Mouse (Mus musculus) heart, postnatal 0 days (tissue): ENCODE results near the gene Dnajb14. TPM values are rescaled to one million over a fixed set of nuclear protein-coding genes. Genes with fewer than 3 reads are reported as not detected.
A peak's percentile ranks its signal among the peaks of the same experiment; 100 is the strongest.

Experiments used
- ATAC-seq: fragments of 200-750 bp; cut with Nextera tagmentation; 2 replicates; pipeline ENCODE4 v1.8.0; 2017; ENCODE audit warnings: low read depth, moderate number of reproducible peaks, moderate library complexity; ENCODE audit not compliant: insufficient read depth
- DNase-seq: peaks from one replicate; pipeline ENCODE4 v3.0.0-alpha.2; 2016; ENCODE audit warnings: low spot score
- H3K27ac ChIP-seq: fragments of 300-500 bp; sonication (generic); 2 replicates; pipeline ENCODE4 v1.5.1; 2014; ENCODE audit warnings: low read depth, mild to moderate bottlenecking
- H3K27me3 ChIP-seq: fragments of 300-500 bp; sonication (generic); 2 replicates; pipeline ENCODE4 v1.6.1; 2014; ENCODE audit warnings: low read length, mixed read lengths; ENCODE audit not compliant: control insufficient read depth, insufficient read depth
- H3K36me3 ChIP-seq: fragments of 300-500 bp; sonication (generic); replicated peaks from 2 replicates; pipeline ENCODE4 v1.6.1; 2014; ENCODE audit warnings: low read length, mixed read lengths; ENCODE audit not compliant: control insufficient read depth, insufficient read depth
- H3K4me1 ChIP-seq: fragments of 300-500 bp; sonication (generic); 2 replicates; pipeline ENCODE4 v1.6.1; 2014; ENCODE audit warnings: antibody characterized with exemption; ENCODE audit not compliant: control insufficient read depth, insufficient read depth
- H3K4me2 ChIP-seq: fragments of 300-500 bp; sonication (generic); 2 replicates; pipeline ENCODE4 v1.6.1; 2014; ENCODE audit warnings: low read depth, mild to moderate bottlenecking, low read length, moderate library complexity
- H3K4me3 ChIP-seq: fragments of 300-500 bp; sonication (generic); 2 replicates; pipeline ENCODE4 v1.5.1; 2014; ENCODE audit warnings: low read depth, low read length
- H3K9ac ChIP-seq: fragments of 300-500 bp; sonication (generic); replicated peaks from 2 replicates; pipeline ENCODE4 v1.6.1; 2014; ENCODE audit warnings: low read depth, low read length, mixed read lengths
- H3K9me3 ChIP-seq: fragments of 300-500 bp; sonication (generic); replicated peaks from 2 replicates; pipeline ENCODE4 v1.6.1; 2016; ENCODE audit warnings: low read length; ENCODE audit not compliant: control insufficient read depth
- CTCF ChIP-seq: IDR thresholded peaks from 2 replicates; pipeline ENCODE4 v1.5.1; 2016; ENCODE audit warnings: antibody characterized with exemption, control low read depth, low read depth
- EP300 ChIP-seq: IDR thresholded peaks from 2 replicates; pipeline ENCODE4 v1.6.1; 2016; ENCODE audit warnings: antibody characterized with exemption, low read depth
- WGBS: fragments of 180-500 bp; shearing (Covaris S2); extraction: QIAGEN DNeasy Blood & Tissue Kit; methylation state at CpG from one replicate; pipeline ENCODE4 v1.1.7; 2014; 5-methylcytosine and 5-hydroxymethylcytosine counted together
- polyA plus RNA-seq: library from polyadenylated mRNA; unstranded; fragments of >200 nt; fragmentation: Nextera tagmentation; extraction: Ambion mirVana; gene quantifications from 2 replicates; pipeline ENCODE4 v1.2.1, GENCODE M21; 2015
- total RNA-seq: library from RNA; depleted of rRNA; stranded (reverse); fragments of >200 nt; gene quantifications from 2 replicates; pipeline ENCODE4 v1.2.3, GENCODE M21; 2014; ENCODE audit warnings: low replicate concordance

Gene Dnajb14
- total and polyA plus RNA-seq, 2 experiments from 2014 or later: 5.1 to 8.6 TPM

DNA sequence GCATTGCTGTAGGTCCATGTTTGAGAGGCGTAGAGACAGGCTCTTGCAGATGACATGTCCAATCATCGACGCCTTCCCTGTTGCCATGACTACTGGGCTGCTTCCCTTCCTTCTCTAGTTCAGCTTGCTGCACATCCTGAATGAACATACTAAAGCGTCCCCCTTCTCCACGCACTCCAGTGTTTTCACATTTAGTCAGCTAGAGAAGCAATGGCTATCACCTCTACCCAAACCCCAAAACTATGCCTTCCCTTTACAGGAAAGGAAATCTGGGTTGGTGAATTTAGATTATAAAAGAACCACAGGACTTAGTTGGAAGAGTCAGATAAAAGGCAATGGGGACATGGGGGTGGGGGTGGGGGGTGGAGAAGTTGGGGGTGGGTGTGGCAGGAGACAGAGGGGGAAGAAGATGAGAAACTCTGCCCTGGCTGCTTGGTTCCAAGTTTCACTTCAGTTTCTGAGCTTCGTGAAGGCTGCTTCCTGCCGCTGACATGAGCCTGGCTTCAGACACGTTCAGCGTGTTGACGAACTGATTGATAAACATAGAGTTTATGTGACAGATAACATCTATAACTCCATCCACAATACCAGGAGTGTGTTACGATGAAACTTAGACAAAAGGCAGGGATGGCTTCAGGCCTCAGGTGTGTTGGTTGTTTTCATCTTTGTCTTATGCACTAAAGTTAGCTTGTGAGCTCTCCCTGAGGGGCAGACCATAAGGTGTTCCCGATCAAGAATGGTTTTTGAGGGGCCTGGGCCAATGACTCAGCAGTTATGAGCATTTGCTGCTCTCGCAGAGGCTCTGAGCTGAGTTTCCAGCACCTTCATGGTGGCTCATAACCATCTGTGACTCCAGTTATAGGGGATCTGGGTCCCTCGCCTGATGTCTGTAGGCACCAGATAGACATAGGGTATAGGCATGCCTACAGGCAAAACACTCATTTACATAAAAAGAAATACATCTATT, 85.7 kb downstream of the Dnajb14 start:
- Histone ChIP-seq H3K27me3 (no peaks in the 10 kb centered on the region), H3K36me3 (peaks cover 3% of the 10 kb centered on the region; the same call in 1 of the 2 replicates), H3K9ac (no peak overlapping the region), H3K4me3 (no peak overlapping the region), H3K27ac (0 out of 2 replicates have a peak overlapping the region, but pooled peaks have one; percentile 34), H3K4me2 (0 out of 2 replicates have a peak overlapping the region, but pooled peaks have one; percentile 1), H3K4me1 (peaks cover 30% of the 10 kb centered on the region), H3K9me3 (no peaks in the 10 kb centered on the region)
- DNase-seq (peak; percentile 58), ATAC-seq (peak; percentile 62)
- no peak for TF ChIP-seq CTCF
- TF ChIP-seq EP300: no peak
- WGBS: 39% methylated on average over 14 of the region's 14 CpGs

DNA sequence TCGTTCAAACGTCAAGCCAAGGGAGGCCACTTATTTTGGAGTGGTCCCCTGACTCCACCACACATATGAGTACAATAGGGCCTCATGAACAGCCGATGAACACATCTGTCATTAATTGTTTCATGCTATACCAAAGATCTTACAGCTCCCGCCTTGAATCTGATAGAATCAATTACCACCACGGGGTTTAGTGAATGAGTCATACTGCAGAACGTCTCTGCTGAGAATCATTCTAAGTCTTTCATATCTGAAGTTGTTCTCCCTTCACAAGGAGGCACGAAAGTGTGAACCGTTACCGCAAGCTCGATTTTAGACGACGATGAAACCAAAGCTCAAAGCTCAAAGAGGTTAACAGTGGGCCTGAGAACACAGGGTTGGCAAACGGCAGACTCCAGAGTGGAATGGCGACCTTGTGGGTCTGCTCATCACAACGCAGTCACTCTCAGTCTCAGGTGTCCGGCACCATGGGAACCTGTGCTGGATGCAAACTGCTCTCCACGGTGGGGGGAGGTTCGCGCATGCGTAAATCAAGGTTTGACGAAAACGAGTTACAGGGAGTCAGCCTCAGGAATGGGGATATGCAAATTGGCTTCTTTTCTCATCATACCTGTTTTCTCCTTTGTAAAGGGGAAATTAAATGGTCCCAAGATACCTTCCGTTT, 86.9 kb downstream of the Dnajb14 start:
- TF ChIP-seq EP300 (no peak), CTCF (no peak)
- 72% methylated on average over 23 of the region's 23 CpGs for WGBS

DNA sequence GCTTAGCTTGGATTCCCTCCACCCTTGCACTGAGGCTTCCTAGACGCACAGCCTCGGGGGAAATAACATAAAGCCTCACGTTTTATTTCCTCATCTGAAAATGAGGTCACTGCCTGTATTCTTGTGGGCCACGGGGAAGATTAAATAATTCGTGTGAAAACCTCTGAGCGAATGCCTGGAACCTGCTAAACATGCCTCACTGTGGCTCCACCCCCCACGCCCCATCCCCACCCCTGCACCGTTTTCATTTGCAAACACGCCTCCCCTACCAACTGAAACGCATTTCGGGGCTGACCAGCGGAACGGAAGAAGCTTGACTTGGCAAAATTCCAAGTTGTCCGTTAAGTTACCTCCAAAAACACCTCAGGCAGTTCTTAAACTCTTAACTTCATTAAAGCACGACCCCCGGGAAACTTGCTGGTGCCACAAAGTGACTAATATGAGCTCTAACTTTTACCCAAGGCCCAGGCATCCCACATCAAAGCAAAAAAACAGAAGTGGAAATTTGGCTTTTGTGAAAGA, 88.1 kb downstream of the Dnajb14 start:
- H3K4me1 ChIP-seq: peaks cover 25% of the 10 kb centered on the region
- 0 out of 2 replicates have a peak overlapping the region, but pooled peaks have one; percentile 26 for H3K9ac ChIP-seq
- ATAC-seq: no peak
- TF ChIP-seq CTCF: no peak
- no peak for TF ChIP-seq EP300
- peaks cover 7% of the 10 kb centered on the region; the same call in 1 of the 2 replicates for H3K36me3 ChIP-seq
- H3K4me2 ChIP-seq: peak overlapping the region; percentile 51
- H3K27ac ChIP-seq: no peak overlapping the region
- DNase-seq: no peak
- H3K9me3 ChIP-seq: no peaks in the 10 kb centered on the region
- 27% methylated on average over 16 of the region's 16 CpGs for WGBS
- H3K27me3 ChIP-seq: no peaks in the 10 kb centered on the region
- peak overlapping the region; percentile 17 for H3K4me3 ChIP-seq

More for the DNA sequence above, 86.9 kb downstream of the Dnajb14 start:
- H3K4me1 ChIP-seq: peaks cover 25% of the 10 kb centered on the region
- H3K9me3 ChIP-seq: no peaks in the 10 kb centered on the region
- no peak overlapping the region for H3K9ac ChIP-seq
- H3K36me3 ChIP-seq: peaks cover 7% of the 10 kb centered on the region; the same call in 1 of the 2 replicates
- DNase-seq (no peak), ATAC-seq (no peak)
- H3K27me3 ChIP-seq: no peaks in the 10 kb centered on the region
- no peak overlapping the region for H3K4me2 ChIP-seq
- H3K27ac ChIP-seq: no peak overlapping the region; the same call in 1 of the 2 replicates
- H3K4me3 ChIP-seq: no peak overlapping the region

DNA sequence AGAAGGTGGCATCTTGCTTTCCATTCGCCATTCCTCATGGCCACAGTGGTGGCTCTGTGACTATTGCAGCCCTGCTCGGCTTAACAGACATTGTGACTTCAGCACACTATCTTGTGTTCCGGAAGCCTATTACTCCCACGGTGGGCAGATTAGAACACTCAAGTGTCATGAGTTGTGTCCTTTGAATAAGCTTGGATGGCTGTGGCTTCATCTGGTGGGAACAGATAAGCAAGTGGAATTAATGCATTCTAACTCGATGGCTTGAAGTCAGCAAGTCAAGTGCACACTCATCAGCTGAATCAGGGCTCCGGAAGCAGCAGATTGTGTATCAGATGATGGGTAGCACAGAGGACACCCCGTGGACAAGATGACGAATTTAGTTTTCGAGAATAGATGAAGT, 90.4 kb downstream of the Dnajb14 start:
- peaks cover 29% of the 10 kb centered on the region for H3K4me1 ChIP-seq
- H3K9me3 ChIP-seq: no peaks in the 10 kb centered on the region
- no peak overlapping the region for H3K4me3 ChIP-seq
- no peaks in the 10 kb centered on the region for H3K27me3 ChIP-seq
- ATAC-seq (peak; percentile 59; the same call in 1 of the 2 replicates), DNase-seq (no peak)
- TF ChIP-seq CTCF: no peak
- peak; percentile 46; the same call in 1 of the 2 replicates for TF ChIP-seq EP300
- H3K9ac ChIP-seq: no peak overlapping the region
- peak overlapping the region; percentile 11; the same call in 1 of the 2 replicates for H3K27ac ChIP-seq
- WGBS: 34% methylated on average over 9 of the region's 9 CpGs
- no peak overlapping the region for H3K4me2 ChIP-seq
- peaks cover 7% of the 10 kb centered on the region; the same call in 1 of the 2 replicates for H3K36me3 ChIP-seq

DNA sequence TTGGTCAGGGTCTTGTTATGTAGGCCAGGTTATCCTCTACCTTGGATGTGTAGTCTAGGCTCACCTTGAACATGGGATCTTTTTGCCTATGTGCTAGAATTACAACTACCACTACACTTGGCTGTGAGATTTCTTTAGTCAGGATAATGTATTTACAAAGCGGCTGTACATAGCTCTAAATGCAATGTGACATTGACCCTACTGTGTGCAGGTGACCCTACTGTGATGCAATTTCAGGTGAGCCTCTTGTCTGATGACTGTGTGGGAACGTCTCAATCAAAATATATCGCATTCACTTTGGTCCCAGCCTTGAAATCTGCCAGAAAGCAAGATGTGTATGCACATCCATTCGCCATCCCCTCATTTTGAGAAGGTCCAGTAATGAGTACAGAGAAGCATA, 90.9 kb downstream of the Dnajb14 start:
- Histone ChIP-seq H3K36me3 (peaks cover 7% of the 10 kb centered on the region; the same call in 1 of the 2 replicates), H3K9me3 (no peaks in the 10 kb centered on the region), H3K4me2 (no peak overlapping the region), H3K27ac (0 out of 2 replicates have a peak overlapping the region, but pooled peaks have one; percentile 11), H3K27me3 (no peaks in the 10 kb centered on the region), H3K4me1 (peaks cover 26% of the 10 kb centered on the region), H3K9ac (no peak overlapping the region), H3K4me3 (no peak overlapping the region)
- WGBS: 89% methylated on average over 4 of the region's 4 CpGs
- DNase-seq: no peak
- no peak for ATAC-seq
- no peak for TF ChIP-seq EP300
- TF ChIP-seq CTCF: no peak
